Mouse (Mus musculus) CH12.LX (cell line): ENCODE measurements around the gene Krt17.

ENCODE experiments used
- CTCF ChIP-seq, 2 experiments: IDR thresholded peaks in 1 of 2; conservative IDR thresholded peaks in 1 of 2; 2 replicates each; pipeline ENCODE4 v1.5.1; 2011 to 2012; ENCODE audit warnings: low read depth in 2 of 2, low read length in 2 of 2, improper control_type of control experiment in 1 of 2, inconsistent platforms in 1 of 2, mild to moderate bottlenecking in 1 of 2, moderate library complexity in 1 of 2
- E2F4 ChIP-seq: IDR thresholded peaks from 2 replicates; pipeline ENCODE4 v1.6.1; 2011; ENCODE audit warnings: low read depth, low read length, improper control_type of control experiment; ENCODE audit not compliant: insufficient replicate concordance
- EP300 ChIP-seq: IDR thresholded peaks from 2 replicates; pipeline ENCODE4 v1.6.1; 2011; ENCODE audit warnings: low read length, improper control_type of control experiment
- HCFC1 ChIP-seq: IDR thresholded peaks from 2 replicates; pipeline ENCODE4 v1.6.1; 2012; ENCODE audit warnings: low read depth, mild to moderate bottlenecking, inconsistent platforms, low read length, improper control_type of control experiment
- JUN ChIP-seq: IDR thresholded peaks from 2 replicates; pipeline ENCODE4 v1.6.1; 2011; ENCODE audit warnings: low read depth, mild to moderate bottlenecking, low read length, improper control_type of control experiment, moderate library complexity; ENCODE audit not compliant: insufficient read depth
- MAFK ChIP-seq: IDR thresholded peaks from 2 replicates; pipeline ENCODE4 v1.6.1; 2011; ENCODE audit warnings: low read length, improper control_type of control experiment; ENCODE audit not compliant: insufficient replicate concordance
- MEF2A ChIP-seq: IDR thresholded peaks from 2 replicates; pipeline ENCODE4 v1.6.1; 2014; ENCODE audit warnings: low read depth, mild to moderate bottlenecking, inconsistent platforms, low read length, improper control_type of control experiment, borderline replicate concordance
- POLR2A ChIP-seq: IDR thresholded peaks from 2 replicates; pipeline ENCODE4 v1.6.1; 2011; ENCODE audit warnings: low read depth, mild to moderate bottlenecking, improper control_type of control experiment, low read length
- POLR2AphosphoS2 ChIP-seq: IDR thresholded peaks from 2 replicates; pipeline ENCODE4 v1.6.1; 2011; ENCODE audit warnings: low read depth, low read length, improper control_type of control experiment
- TBP ChIP-seq: conservative IDR thresholded peaks from 2 replicates; pipeline ENCODE4 v1.6.1; 2011; ENCODE audit warnings: low read depth, low read length, improper control_type of control experiment
- USF2 ChIP-seq: conservative IDR thresholded peaks from 2 replicates; pipeline ENCODE4 v1.6.1; 2011; ENCODE audit warnings: low read depth, low read length, improper control_type of control experiment
- ZC3H11A ChIP-seq: IDR thresholded peaks from 2 replicates; pipeline ENCODE4 v1.6.1; 2012; ENCODE audit warnings: low read depth, mild to moderate bottlenecking, inconsistent platforms, low read length, improper control_type of control experiment
- ZNF384 ChIP-seq: IDR thresholded peaks from 2 replicates; pipeline ENCODE4 v1.6.1; 2012; ENCODE audit warnings: low read depth, low read length, improper control_type of control experiment, inconsistent platforms

DNA sequence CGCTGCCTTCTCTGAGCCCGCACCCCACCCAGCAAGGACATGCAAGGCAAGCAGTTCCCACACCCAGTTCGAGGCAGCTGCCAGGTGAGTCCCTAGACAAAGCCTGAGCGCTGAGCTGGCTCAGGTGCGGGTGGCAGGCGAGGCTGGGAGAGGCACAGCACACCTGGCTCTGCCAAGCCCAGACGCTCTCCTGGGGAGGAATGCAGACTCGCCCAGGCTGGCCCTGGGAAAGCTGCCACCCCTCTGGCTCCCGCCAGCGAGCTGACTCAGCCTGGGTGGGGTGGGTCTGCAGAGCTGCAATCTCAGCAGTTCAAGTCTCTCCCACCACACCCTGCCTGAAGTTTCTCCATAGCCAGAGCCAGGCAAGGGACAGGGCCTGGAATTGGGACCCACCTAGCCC lies 26.2 kb upstream of the Krt17 start:
- no peak for TF ChIP-seq MEF2A
- TF ChIP-seq POLR2A: no peak
- no peak for TF ChIP-seq JUN
- no peak for TF ChIP-seq EP300
- TF ChIP-seq POLR2AphosphoS2: no peak
- TF ChIP-seq MAFK: no peak
- no peak for TF ChIP-seq TBP
- no peak for TF ChIP-seq CTCF (conservative IDR thresholded peaks at IDR 0.05 in 1 of 2, IDR thresholded peaks at IDR 0.05 in 1 of 2; ENCODE audit: low read depth in 2 of 2, low read length in 2 of 2)
- no peak for TF ChIP-seq HCFC1
- no peak for TF ChIP-seq ZNF384
- TF ChIP-seq E2F4: no peak
- TF ChIP-seq ZC3H11A: no peak
- TF ChIP-seq USF2: no peak
